Mouse (Mus musculus) kidney, postnatal 14 days (tissue): ENCODE data around the gene Ankrd54.

Source experiments
- DNase-seq: peaks from one replicate; pipeline ENCODE4 v3.0.0; 2022; ENCODE audit warnings: mixed read lengths

Ankrd54 gene

DNA sequence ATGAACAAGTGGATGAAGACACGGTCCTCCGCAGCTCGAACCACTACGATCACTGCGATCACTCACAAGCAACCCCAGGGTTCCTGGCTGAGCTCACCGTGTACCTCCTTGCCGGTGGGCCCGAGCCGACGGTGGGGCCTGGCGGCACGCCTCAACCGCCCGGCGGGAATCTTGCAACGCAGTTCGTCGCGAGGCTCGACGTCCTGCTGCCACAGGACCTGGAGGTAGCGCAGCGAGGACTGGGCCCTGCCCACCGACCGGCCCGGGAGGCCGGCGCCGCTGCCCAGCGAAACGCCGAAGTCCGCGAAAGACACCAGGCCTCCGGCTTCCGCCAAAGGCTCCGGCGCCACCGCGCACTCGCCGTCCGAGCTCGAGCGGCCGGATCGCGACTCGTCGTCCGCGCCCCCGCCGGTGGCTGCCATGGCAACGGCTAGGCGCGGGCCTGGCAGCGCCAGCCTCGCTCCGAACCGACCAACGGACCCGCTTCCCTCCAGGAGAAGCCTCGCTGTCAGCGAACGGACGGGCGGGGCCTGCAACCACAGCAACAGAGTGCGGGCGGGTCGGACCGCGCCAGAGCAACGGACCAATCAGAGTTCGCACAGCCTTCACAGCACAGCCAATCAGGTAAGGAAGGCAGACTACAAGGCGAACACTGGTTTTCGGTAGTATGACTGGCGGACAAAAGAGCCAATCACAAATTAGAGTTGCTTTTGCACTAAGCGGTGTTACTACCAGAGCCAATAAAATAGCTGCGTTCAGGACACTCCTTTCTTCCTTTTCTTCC is at the start of gene Ankrd54:
Ankrd54 (minus strand) TSS at position 518 of the 784 bp plus-strand sequence.
- peak; percentile 99 for DNase-seq

DNA sequence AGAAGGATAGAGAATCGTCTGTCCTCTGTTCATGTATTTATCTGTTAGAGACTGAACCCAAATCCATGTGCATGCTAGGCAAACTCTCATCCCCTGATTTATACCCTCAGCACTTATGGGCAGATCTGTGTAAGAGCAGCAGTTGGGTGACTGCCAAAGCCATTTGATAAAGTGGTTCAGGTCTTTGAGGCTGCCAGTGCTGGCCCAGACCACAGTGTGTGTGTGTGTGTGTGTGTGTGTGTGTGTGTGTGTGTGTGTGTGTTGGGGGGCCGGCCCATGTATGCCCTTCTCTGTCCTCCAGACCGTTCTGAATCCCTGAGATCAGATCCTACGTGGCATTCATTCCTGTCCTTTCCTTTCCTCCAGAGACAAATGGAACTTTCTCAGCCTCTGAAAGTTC is 49.1 kb upstream of the Ankrd54 start:
- DNase-seq = peak; percentile 65

DNA sequence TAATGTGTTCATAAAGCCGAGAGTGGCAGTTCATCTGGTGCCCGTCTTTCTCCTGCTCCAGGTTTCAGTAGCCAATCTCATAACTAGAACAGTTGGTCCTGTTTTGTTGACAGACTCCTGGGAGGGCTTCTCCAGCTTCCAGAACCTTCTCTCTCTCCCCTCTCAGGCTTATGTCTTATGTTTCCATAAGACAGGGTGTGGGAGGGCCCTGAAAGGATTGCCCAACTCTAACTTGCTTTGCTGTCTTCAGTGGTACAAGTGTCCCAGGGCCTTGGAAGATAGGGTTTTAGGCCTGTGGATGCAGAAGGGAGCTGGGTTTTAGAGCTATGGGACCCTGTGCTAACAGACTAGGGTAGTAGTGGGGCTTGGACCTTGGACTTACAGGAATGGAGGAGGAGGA is 47.8 kb upstream of the Ankrd54 start:
- DNase-seq = no peak

DNA sequence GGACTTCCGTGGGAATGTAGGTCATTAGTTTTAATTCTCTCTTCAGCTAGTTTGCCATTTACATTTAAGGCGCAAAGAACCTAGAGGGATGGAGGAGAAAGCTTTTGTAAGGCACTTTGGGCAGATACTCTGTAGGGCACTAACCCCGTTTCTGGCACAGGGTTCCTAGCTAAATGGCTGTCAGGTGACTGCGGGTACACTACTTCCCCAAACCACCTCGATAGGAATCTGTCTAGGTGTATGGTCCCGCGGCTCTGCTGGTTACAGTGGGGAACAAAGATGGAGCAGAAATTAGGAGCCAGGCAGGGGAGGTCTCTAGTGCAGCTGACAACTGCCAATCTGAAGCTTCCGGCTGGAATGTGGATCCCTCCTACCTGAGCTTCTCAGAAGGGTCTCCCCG is 47.3 kb upstream of the Ankrd54 start:
- DNase-seq = no peak

DNA sequence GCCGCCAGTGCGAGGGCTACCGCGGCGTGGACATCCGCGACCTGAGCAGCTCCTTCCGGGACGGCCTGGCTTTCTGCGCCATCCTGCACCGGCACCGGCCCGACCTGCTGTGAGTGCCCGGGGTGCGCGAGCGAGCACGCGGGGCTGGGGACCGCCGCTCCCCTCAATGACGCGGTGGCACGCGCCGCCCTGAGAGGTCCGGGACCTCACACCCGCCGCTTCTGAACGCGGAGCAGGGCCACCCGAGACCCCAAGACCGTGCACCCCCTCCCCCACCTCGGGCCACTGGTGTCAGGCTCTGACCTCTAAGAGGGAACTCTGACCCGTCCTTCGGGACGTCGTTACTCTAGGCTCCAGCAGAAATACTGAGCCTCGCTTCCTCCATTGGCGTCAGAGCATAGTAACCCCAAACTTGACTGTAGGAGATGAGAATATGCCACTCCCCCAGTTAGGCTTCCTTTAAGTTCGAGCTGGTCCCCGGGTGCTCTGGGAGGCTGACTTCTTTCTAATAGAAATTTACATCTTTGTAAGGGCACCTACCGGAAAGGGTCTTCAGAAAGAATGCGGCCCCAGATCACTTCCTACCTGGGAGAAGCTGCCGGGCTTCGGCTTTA is 46.7 kb upstream of the Ankrd54 start:
- no peak for DNase-seq

DNA sequence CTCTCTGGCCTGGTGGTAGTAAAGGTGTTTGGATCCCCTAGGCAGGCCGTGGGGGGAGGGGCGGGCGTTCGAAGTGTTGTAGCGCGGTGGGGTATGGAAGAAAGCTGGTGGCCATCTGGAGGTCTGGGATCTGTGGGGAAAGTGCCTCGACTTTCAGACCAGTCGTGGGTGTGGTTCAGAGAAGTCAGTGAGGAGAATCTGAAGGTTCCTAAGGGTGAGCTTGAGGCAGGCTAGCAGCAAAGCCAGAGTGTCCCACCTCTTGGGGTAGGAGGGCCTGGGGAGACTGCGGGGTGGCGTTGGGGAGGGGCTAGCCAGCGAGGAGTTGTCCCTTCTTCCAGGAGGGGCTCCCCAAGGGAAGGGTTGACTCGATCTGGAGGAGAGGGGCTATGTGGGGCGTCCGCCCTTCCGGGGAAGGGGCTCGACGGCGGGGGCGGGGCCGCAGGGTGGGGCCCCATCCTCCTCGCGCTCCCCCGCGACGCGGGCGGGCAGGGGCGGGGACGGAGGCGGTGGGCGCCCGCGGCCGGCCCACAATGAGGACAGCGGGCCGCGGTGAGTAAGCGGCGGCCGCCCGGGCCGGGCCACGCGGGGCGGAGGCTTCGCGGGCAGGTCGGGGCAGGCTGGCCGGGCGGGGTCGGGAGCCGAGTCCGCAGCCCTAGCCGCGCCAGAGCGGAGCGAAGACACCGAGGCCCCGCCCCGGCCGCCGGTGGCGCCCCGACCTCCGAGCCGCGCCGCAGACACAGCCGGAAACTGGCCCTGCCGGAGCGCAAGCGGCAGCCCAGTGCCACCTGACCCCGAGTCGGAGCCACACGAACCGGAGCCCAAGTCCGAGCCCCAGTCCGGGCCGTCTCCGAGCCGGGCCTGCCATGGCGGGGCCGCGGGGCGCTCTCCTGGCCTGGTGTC is 46.0 kb upstream of the Ankrd54 start, which contains the start of gene Micall1:
Micall1 (plus strand) TSS at position 478 of the 900 bp plus-strand sequence.
- peak; percentile 88 for DNase-seq

DNA sequence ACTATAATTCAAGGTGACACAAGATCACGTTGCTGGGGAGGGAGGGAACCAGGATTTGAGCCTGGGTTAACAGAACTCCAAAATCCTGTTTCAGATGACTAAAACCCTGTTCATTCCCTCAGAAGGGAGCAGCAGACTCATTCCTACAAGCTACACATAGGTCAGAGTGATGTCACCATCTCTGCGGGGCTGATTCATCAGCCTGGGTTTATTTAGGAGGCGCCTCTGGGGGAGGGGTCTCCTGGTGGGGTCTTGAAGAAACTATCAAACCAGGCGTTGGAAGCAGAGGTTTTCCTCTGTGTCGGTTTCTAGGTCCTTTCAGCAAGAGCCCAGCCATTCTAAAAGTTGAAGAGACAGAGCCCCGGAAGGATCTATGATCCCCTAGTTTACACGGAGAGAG is 45.3 kb upstream of the Ankrd54 start:
- DNase-seq = no peak

DNA sequence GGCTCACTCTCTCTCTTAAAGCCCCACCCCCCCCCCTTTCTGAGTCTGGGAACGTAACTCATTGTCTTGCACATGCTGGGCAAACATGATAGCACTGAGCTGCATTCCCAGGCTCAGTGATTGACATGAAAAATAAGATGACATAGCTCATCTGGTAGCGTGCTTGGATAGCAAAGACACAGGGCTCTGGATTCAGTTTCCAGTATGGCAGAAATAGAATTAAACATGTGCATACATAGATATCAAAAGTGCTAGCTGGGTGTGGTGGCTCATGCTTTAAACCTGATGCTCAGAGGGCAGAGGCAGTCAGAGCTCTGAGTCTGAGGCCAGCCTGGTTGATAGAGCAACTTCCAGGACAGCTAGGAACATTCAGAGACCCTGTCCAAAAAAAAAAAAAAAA is 43.1 kb upstream of the Ankrd54 start:
- DNase-seq = no peak

DNA sequence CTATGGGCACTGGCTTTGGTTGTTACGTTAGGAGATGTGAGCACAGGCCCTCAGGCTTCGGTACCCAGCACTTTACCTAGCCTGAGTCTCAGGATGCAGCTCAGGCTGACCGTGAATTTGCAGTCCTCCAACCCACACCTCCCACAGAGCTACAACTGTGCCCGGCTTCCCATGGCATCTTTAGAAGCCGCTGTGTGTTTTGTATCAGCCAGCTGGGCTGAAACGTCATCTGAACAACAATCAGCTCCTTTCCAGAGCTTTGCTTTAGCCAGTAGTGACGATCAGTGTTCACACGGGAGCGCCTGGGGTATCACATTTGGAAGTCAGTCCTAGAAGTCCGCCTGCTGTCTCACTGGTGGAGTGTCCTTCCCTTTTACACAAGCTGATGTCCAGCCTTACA is 40.6 kb upstream of the Ankrd54 start:
- DNase-seq = no peak

DNA sequence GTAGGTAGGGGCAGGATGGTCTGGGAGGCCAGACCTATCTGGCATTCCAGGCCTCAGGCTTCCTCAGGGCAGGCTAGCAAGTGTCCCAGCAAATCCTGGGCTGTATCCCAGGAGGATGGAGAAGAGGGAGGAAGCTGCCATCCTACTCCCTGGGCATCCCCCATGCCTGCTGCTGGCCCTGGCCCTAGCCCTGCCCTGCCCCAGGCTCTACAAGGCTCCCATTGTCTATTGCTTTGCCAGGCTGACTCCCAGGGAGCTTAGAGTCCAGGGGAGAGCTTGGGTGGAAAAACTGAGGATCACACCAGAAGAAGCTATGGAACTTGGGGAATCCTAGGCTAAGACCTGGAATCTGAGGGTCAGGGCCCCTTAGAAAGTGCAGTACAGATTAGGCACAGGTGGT is 38.8 kb upstream of the Ankrd54 start:
- DNase-seq = no peak

DNA sequence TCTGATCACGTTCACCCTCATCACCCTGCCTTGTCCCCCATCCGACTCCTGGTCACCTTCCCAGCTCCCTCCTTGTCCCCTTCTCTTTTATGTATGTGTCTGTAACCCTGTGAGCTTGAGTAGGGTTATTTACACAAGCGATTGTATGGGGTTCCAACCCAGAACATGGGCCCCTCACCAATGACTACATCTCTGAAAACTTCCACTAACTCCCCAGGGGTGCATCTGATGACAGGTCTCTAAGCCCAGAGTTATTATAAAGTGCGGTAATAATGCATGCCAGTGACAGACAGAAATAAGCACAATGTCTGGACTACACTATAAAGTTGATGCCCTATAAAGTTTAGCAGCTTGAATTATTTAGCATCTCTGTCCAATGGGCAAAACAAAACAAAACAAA is 37.7 kb upstream of the Ankrd54 start:
- no peak for DNase-seq

DNA sequence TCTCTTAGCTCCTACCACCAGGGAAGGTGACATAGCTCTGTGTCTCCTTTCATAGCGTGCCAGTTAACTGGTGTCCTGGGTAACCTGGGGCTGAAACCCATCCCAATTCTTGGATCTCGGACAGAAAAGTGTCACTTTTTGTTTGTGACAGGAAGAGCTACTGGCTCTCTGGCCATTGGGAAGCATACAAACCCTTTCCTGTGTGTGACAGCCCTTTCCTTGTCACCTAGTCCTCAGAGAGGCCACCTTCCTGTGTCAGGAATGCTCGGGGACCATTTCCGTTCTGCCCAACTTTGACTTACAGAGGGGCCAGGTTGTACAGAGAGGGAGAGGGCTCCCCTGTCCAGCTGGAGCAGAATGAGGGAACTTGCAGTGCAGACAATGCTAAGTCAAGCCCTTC is 36.8 kb upstream of the Ankrd54 start:
- peak; percentile 67 for DNase-seq

DNA sequence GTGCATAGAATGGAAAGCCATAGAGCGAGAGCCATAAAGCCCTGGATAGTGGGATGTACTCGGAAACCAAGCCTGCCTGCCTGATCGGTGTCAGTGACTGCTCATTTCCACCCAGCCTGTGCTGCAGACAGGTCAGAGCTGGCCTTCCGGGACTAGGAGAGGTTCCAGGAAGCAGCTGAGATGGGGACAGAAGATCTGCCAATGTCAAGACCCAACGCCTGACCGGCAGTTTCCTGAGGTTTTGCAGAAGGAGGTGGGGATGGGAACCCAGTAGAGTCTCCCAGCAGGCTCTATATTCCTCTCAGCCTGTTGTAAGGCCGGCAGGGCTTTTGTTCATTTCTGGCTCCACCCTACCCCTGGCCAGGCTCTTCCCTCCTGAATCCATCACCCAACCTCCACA is 36.2 kb upstream of the Ankrd54 start:
- peak; percentile 81 for DNase-seq

DNA sequence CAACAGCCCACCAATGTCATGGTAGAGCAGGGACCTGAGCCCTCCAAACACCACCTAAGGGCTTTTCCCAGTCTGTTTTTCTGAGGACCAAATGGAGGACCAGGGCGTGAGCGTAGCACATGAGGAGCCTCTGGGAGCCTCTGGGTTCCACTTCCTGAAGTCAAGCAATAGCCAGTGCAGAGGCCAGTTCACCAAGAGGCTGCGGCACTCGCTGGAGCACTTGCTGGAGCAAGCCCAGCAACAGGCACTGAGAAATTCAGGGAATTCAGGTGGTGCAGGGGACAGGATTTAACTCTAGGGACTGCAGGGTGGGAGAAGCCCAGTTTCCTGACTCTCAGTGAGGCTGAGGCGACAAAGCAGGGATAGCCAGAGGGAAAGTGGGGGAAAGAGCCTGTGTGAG is 35.5 kb upstream of the Ankrd54 start:
- DNase-seq = peak; percentile 36

DNA sequence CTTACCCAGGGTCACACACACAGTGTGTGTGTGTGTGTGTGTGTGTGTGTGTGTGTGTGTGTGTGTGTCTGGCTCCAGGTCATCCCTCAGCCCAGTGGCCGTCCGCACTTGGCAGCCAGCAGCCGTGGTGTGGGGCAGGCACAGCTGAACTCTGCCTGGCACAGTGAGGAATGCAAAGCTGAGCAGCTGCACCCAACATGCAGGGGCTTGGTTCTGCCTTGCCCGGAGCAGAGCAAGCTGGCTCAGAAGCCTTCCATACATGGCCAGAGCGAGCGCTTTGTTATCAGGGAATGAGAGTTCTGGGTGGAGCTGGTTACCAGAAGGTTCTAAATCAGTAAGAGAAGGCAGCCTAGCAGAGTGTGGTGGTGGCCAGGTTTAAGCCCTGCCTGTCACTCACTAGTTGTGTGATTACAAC is 34.9 kb upstream of the Ankrd54 start:
- peak; percentile 84 for DNase-seq

DNA sequence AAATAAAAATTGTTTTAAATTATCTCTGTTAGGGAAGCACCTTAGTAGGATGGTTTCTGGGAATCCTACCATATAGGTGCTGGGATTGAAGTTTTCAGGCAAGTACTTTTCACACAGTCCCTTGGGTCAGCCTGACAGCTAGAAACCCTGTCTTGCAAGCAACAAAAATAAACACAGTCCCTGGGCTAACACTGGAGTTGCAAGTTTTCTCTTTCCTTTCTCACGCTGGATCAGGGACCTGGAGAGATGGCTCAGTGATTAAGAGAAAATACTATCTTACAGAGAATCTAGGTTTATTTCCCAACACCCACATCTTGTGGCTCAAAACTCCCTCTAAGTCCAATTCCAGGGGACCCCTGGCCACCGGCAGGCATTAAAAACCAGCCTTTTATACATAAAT is 34.4 kb upstream of the Ankrd54 start:
- DNase-seq = no peak

DNA sequence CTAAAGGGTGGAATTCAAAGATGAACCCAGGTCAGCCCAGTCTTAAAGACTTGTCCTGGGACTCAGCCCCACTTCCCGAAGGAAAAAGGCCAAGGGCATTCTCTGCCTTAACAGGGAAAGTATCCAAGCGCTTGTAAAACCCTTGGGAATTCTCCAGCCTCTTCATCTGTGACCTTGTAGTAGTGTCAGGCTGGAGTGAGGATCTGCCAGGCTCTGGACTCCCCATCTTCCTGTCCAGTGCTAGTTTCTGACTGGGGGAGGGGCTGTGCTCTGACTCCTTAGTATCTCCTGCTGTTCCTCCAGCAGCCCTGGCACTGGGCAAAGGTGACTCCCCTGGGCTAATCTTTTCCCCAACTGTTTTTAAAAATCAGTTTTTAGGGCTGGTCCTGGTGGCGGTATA is 33.9 kb upstream of the Ankrd54 start:
- peak; percentile 74 for DNase-seq

DNA sequence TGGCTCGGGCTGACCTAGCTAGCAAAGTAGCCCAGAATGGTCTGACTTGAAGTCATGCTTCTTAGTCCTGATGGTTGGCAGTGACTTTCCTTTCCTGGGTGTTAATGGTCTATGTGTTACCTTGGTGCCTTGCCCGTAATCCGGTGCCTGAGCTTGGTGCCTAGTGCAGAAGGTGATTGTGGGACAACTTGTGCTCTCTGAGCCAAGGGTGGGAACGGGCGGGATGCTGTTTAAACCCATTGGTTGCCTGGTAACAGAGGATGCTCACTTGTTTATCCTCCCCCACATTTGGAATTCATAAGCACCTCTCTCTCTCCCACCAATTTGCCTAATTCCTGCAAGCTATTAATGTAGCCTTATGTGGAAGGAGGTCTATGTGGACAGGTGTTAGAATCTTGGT is 32.8 kb upstream of the Ankrd54 start:
- no peak for DNase-seq

DNA sequence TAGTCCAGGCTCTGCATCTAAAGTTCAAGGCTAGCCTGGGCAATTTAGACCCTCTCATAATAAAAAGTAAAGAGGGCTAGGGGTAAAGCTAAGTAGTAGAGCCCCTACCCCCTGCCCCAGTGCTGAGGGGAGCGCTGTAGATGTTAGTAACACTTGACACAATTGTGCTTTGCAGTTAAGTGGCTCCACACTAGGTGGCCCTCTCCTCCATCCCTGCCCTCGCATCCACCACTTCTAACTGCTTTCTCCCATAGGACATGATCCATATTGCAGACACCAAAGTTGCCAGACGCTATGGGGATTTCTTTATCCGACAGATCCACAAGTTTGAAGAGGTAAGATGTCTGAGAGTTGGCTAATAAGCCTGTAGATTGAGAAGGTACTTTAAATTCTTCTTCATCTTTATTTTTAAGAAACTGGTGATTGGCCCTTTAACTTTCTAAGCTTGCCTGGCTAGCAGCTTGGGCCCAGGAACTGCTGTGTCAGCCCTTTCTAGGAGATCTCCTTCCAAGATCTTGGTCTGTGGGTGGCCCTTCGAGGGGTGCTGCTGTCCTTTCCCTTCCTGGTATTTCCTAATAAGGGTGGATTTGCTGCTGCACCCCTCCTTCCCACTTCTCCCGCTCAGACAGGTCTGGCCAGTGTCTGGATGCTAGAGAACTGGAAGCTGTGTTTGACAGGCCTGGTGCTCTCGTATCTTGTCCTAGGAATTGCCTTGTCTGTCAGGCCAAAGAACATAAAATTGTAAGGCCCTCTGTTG is 30.6 kb upstream of the Ankrd54 start:
- DNase-seq = peak; percentile 69

DNA sequence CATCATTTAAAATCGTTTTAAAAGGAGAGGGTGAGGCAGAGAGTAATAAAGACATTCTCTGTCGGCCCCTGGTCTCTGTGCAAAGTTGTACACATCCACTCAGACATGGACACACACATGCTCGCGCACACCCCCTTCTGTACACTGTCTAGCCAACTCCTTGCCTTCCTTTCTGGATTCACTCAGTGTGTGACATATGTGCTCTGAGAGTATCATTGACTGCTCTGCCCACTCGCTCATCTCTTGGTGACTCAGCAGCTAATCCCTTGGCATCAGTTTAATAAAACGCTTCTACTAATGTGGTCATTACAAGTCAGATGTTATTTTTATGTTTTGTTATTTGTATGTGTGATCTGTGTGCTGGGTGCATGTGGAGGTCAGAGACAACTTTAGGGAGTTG is 29.6 kb upstream of the Ankrd54 start:
- DNase-seq = no peak

DNA sequence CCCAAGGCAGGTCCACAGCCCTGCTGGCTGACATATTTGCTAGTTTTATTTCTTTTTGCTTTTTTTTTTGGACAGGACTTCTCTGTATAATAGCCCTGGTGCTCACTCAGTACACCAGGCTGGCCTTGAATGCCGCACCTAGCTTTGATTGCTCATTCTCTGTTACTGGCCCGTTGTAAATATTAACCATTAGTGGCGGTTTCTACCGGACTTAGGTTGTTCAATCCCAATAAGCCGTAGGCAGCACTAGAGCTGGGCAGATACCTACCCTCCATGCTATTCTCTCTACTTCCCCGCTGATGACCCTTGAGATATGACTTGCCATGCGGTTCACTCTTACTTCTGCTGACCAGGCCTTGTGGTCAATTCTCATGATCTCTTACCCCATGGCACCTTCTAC is 16.9 kb upstream of the Ankrd54 start:
- no peak for DNase-seq

DNA sequence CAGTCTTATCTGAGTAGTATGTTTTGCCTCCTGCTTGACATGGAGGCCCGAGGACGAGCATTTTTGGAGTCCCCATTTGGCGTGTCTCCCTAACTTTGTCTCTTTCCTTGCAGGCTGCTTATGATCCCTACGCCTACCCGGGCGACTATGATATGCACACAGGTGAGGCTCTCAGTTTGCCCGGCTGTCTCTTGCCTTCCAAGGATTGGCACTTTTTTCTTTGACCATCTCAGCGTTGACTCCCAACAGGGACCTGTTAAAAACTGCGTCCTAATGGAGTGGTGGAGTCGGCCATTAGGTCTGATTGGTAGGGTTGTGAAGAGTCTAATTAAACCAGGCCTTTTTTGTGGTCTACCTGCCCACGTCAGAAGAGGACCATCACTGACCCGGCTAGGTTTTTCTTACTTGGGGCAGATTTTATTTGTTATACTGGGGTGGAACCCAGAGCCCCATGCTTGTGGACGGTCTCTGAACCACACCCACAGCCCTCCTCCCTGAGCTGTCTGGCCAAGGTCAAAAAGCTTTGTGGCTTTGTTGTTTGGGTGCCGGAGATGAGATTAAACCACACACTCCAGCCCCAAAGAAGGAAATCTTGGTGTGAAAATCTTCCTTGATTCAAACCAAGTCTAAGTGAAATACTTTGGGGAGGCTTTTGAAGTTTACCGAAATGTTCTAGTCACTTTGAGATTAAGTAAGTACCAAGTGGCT is 13.1 kb upstream of the Ankrd54 start:
- no peak for DNase-seq
